Mouse (Mus musculus) liver, embryonic 14.5 days (tissue): ENCODE data around the gene Nkd1.

Experiments
- CTCF ChIP-seq: IDR thresholded peaks from 2 replicates; pipeline ENCODE4 v1.5.1; 2016; ENCODE audit warnings: antibody characterized with exemption, low read depth, control low read depth
- EP300 ChIP-seq: IDR thresholded peaks from 2 replicates; pipeline ENCODE4 v1.6.1; 2016; ENCODE audit warnings: antibody characterized with exemption, low read depth

DNA sequence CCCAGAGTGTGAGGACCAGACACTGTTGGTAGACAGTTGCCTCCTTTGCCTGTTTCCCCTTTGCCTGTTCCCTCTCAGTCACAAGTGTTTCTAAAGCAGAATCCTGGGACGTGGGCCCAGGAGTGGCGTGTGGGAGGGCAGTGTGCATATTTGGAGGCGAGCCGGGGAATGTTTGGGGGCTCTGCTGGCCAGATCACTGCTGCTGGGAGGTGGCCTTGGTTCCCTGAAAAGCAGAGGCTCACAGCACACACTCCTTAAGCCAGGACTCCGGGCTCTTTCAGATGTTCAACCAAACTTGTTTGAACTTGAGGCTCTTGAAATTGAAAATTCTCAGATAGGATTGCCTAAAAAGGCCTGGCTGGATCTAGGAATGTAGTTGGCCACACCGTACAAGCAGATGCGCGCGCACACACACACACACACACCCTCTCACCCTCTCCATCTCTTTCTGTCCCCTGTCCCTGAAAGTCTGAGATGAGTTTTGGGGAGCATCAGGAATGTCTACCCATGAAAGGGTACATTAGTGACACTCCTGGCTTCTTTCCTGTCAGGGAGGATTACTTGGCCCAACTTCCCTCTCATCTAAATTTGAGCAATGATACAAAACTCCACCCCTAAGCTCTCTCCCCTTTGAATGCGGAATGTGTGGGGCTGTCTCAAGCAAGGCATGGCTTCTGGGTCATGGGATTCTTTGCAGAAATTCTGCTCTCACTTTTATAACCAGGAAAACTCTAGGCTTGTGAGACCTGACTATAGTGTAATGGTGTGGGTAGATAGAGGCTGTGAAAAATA, 55.4 kb downstream of the Nkd1 start:
- TF ChIP-seq EP300: no peak
- no peak for TF ChIP-seq CTCF
